Mouse (Mus musculus): ENCODE measurements around the gene Med25. TPM values are rescaled to one million over a fixed set of nuclear protein-coding genes. Genes with fewer than 3 reads are reported as not detected.

The Med25 gene
- polyA plus RNA-seq, 1 experiment from 2014 or later = 118 TPM

DNA sequence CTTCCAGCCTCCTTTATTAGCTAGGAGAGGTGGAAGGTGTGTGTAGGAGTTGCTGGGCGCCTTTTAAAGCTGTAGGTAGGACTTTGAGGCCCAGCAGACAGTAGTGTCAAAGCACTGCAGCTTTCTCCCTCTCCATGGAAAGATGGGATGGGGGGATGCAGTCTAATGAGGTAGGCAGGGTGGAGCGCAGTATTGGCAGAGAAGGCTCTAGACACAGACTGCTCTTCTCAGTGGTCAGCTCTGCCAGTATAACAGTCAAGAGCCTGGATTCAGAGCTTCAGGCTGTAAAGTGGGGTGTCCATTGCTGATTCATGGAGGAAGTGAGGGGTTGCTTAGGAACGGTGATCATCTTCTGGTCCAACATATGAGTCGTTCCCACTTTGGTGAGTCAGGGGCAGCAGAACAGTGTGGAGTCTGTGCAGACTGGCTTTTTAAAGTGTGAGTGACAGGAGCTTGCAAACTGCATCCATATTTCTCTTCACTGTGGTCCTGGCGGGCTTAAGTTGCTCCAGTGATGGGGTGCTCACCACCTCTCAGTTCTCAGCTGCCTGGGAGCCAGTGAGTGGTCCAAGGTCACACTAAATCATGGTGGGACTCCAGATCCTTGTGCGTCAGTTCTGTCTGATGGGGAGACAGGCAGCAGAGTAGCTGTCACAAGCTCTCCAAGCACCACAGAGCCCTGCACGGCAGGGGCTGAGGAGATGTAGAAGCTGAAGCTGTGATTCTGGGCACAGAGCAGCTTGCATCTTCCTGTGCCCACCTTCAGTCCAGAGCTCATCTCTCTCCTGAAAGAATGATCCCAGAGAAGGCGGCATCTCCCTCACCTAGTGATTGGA, 41.5 kb downstream of the Med25 start:
- H3K4me3 ChIP-seq = peak overlapping the region; percentile 79
- ATAC-seq (ENCODE audit: low FRiP score, low read depth) = no peak
- no peaks in the 10 kb centered on the region for H3K9me3 ChIP-seq
- peaks cover 64% of the 10 kb centered on the region for H3K4me1 ChIP-seq
- WGBS = 76% methylated on average over 8 of the region's 8 CpGs
- peak overlapping the region; percentile 95; the same call in 1 of the 2 replicates for H3K27ac ChIP-seq
- peak overlapping the region; percentile 94 for H3K4me2 ChIP-seq (replicated peaks)
- no peaks in the 10 kb centered on the region for H3K27me3 ChIP-seq
- H3K9ac ChIP-seq = peak overlapping the region; percentile 82
- peaks cover 32% of the 10 kb centered on the region for H3K36me3 ChIP-seq

DNA sequence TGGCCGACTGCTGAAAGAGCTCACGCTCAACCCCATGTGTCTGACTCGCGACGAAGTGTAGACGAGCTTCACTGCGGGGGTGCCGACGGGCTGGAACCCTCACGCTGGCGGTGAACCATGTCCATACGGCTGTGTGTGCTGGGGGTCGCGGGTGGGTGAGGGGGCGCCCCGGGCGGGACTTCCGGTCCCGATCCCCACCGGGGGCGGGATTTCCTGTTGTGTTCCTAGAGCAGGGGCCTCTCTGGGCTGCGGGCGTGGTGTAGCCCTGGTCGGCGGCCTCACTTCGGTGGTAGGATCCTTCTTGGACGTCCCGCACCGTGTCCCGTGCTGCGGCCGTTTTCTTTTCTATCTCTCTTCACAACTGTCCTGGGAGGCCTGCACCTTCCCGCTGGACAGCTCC, 42.4 kb downstream of the Med25 start:
- peak; percentile 57 for ATAC-seq (ENCODE audit: low FRiP score, low read depth)
- Histone ChIP-seq H3K27ac (peak overlapping the region; percentile 95), H3K4me2 (replicated peaks) (peak overlapping the region; percentile 94), H3K27me3 (no peaks in the 10 kb centered on the region), H3K4me3 (peak overlapping the region; percentile 79), H3K36me3 (peaks cover 40% of the 10 kb centered on the region), H3K4me1 (peaks cover 55% of the 10 kb centered on the region), H3K9ac (peak overlapping the region; percentile 82), H3K9me3 (no peaks in the 10 kb centered on the region)
- WGBS = under 1% methylated on average over 33 of the region's 33 CpGs

DNA sequence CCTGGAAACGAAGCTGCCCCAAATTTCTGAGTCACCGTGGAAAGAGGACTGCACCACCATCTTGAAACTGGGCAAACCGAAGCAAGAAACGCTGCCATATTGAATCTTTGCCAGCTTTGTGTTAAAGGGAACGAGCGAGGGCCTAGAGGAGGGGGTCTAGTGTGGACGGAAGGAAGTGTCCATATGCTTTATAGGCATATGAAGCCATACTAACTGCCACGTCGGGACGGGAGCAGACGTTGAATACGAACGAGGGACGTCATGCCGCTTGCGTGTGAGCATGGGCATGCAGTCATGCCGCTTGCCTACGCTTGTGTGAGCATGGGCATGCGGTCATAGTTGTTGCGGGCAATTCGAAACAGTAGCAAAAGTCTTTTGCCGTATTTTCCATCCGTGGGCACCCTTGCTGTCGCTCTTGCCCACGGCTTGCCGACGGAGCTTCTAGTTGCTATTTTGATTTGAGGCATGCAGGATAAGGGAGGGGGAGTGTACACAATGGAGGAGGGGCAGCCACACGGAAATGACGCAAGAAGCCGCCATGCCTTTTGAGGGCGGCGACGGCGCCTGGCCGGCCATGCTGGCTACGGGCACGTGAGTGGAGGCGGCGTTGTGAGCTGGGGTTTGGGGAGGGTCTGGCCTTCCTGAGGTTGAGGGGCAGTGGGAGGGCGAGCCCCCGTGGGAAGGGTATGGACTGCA, 42.9 kb downstream of the Med25 start:
- under 1% methylated on average over 41 of the region's 41 CpGs for WGBS

DNA sequence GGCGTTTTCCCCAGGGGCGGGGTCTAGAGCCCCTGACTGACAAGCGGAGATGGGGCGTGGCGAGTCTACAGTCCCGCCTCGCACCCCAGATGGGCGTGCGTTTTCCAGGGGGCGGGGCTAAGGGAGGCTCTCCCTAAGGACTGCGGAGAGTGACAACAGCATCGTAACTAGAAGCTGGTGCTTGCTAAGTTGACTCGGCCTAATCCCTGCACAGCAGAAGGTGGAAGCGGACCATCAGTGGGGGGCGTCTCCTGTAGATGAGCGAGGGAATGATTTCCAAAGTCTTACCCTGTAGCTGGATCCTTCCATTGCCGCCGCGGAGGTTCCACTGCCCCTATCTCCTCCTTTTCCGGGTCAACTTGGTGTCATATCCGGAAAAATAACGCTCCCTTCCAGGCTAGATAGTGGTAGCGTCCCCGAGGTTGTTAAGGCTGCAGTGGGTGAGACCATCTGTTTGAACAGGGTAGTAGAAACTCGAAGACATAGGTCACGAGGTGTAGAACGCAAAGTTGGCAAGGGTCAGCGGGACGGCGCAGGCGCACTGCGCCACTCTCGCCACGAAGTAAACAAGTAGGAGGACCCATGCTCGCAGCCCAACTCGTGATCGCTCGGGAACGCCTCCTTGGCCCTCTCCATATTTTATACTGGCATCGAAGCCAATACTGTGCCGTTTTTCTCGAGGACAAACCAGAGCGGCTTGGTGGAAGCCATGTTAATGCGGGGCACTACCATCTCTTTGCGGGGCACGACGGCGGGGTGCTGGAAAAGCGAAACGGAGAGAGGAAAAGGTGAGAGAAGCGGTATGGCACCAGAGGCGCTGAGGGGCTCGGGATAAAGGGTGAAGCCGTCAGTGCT, 43.7 kb downstream of the Med25 start, which contains the start of the genes Akt1s1 and Tbc1d17:
Akt1s1 (plus strand) TSS at position 431 of the 855 bp plus-strand sequence.
Tbc1d17 (minus strand) TSS at position 519 of the 855 bp plus-strand sequence.
- Histone ChIP-seq H3K4me1 (peaks cover 41% of the 10 kb centered on the region), H3K9me3 (no peaks in the 10 kb centered on the region), H3K36me3 (peaks cover 52% of the 10 kb centered on the region), H3K27ac (peak within 1 kb of the TSS; percentile 95), H3K4me3 (peak within 1 kb of the TSS; percentile 79), H3K4me2 (replicated peaks) (peak within 1 kb of the TSS; percentile 94), H3K27me3 (no peaks in the 10 kb centered on the region), H3K9ac (peak within 1 kb of the TSS; percentile 82)
- WGBS = 0% methylated on average over 54 of the region's 54 CpGs
- peak; percentile 88 for ATAC-seq (ENCODE audit: low FRiP score, low read depth)

More for the DNA sequence above, 42.9 kb downstream of the Med25 start:
- Histone ChIP-seq H3K9ac (peak overlapping the region; percentile 82), H3K9me3 (no peaks in the 10 kb centered on the region), H3K27ac (peak overlapping the region; percentile 95), H3K27me3 (no peaks in the 10 kb centered on the region), H3K4me3 (peak overlapping the region; percentile 79), H3K4me1 (peaks cover 49% of the 10 kb centered on the region), H3K4me2 (replicated peaks) (peak overlapping the region; percentile 94), H3K36me3 (peaks cover 46% of the 10 kb centered on the region)
- ATAC-seq (ENCODE audit: low FRiP score, low read depth) = peak; percentile 73

DNA sequence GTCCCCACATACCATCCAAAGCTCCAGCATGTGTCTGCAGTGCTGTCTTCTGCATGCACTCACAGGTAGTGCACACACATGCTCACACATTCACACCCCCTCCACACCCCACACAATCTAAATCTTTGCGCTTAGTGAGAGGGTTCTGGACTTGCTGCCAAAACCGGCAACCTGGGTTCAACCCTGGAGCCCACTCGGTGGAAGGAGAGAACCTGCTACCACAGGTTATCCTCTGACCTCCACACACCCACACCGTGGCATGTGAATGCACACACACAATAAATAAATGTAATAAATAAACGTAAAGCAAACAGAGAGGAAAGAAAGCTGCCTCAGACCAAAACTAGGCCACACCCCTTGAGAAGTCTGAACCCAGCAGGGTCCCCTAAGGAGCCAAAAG, 44.7 kb downstream of the Med25 start:
- 70% methylated on average over 5 of the region's 5 CpGs for WGBS
- H3K9ac ChIP-seq = peak overlapping the region; percentile 64
- peak overlapping the region; percentile 79 for H3K4me3 ChIP-seq
- H3K36me3 ChIP-seq = peaks cover 52% of the 10 kb centered on the region
- no peak overlapping the region for H3K27ac ChIP-seq
- H3K4me1 ChIP-seq = peaks cover 31% of the 10 kb centered on the region
- H3K27me3 ChIP-seq = no peaks in the 10 kb centered on the region
- no peak for ATAC-seq (ENCODE audit: low FRiP score, low read depth)
- peak overlapping the region; percentile 94 for H3K4me2 ChIP-seq (replicated peaks)
- no peaks in the 10 kb centered on the region for H3K9me3 ChIP-seq

DNA sequence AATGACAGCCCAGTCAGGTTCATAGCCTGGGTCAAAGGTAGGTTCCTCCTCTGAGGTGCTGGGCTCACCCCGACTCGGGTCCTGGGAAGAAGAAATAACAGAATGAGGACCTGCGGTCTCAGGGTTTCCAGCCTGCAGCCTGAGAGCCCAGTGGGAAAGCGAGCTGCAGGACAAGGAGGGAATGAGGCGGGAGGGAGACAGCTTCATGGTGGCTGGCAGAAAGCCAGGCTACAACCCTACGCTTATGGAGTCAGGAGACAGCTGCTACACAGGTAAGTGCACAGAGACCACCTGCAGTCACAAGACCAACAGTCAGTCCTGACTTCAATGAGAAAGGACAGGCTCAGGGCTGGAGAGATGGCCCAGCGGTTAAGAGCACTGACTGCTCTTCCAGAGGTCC, 45.7 kb downstream of the Med25 start:
- peaks cover 58% of the 10 kb centered on the region for H3K36me3 ChIP-seq

DNA sequence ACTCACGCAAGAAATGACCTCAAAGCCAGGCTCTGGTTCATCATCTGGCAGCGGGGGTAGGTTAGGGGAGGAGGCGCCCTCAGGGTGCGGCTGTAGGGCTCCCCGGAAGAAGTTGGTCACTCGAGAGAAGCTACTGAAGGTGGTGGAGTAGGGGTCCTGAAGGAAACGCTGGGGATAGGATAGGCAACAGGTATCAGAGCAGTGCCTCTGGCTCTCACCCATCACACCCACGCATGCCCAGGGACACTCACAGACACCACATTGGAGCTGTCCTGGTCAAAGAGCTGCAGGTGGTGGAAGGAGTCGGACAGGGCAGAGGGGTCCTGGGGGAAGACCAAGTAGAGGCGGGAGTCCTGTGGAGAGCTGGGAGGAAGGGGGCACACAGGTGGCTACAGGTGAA, 47.5 kb downstream of the Med25 start:
- Histone ChIP-seq H3K27ac (no peak overlapping the region), H3K9me3 (no peaks in the 10 kb centered on the region), H3K27me3 (peaks cover 25% of the 10 kb centered on the region), H3K4me3 (no peak overlapping the region), H3K4me1 (peaks cover 16% of the 10 kb centered on the region), H3K4me2 (replicated peaks) (no peak overlapping the region), H3K9ac (no peak overlapping the region), H3K36me3 (peaks cover 67% of the 10 kb centered on the region)
- ATAC-seq (ENCODE audit: low FRiP score, low read depth) = no peak
- WGBS = 91% methylated on average over 10 of the region's 10 CpGs

More for the DNA sequence above, 45.7 kb downstream of the Med25 start:
- Histone ChIP-seq H3K4me3 (no peak overlapping the region), H3K9ac (no peak overlapping the region), H3K4me2 (replicated peaks) (no peak overlapping the region), H3K4me1 (peaks cover 25% of the 10 kb centered on the region), H3K9me3 (no peaks in the 10 kb centered on the region), H3K27me3 (peaks cover 7% of the 10 kb centered on the region), H3K27ac (no peak overlapping the region)
- no peak for ATAC-seq (ENCODE audit: low FRiP score, low read depth)
- 91% methylated on average over 7 of the region's 7 CpGs for WGBS

DNA sequence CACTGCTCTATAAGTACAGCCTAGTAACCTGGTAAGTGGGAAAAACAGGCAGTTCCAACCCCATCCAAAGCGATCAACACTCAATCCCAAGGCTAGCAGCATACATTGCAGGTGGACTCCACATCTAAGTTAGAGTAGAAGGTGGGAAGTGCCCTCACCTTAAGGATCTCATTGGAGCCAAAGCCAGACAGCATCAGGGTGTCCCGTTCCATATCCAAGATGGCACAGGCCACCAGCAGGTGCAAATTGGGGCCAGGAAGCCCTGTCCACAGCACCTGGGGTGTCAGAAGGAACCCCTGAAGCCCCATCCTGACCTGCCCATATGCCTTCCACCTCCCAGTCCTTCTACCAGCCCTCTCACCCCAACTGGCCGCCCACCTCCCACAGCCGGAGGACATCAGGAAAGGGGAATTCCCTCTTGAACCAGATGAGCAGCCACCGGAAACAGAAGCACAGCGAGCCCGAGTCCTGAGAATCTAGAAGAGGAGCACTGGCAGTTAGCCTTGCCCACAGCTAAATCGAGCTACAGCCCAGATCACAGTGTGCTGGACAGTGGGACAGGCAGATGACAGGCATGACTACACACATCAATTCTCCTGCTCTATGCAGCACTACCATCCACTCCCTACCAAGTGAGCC, 50.6 kb downstream of the Med25 start:
- H3K36me3 ChIP-seq = peaks cover 66% of the 10 kb centered on the region

DNA sequence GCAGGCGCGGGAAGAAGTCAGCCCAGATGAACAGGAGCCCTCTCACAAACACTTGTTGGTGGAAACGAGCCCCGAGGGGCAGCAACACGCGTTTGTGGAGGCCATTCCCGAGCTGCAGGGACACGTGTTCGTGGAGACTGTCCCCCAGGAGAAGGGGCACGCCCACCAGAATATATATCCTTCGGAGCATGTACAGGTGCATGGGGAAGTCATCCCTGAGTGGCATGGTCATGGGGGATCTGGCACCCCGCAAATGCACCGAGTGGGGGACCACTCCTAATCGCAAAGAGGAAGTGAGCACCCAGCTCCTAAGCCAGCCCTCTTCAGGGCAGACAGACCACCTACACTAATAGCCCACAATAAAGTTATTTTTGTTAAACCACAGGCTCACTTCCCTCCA, 52.1 kb downstream of the Med25 start:
- H3K27ac ChIP-seq = no peak overlapping the region
- peak overlapping the region; percentile 39; the same call in 1 of the 2 replicates for H3K4me3 ChIP-seq
- H3K36me3 ChIP-seq = peaks cover 51% of the 10 kb centered on the region
- peaks cover 15% of the 10 kb centered on the region for H3K4me1 ChIP-seq
- peak overlapping the region; percentile 67 for H3K9ac ChIP-seq
- H3K27me3 ChIP-seq = peaks cover 48% of the 10 kb centered on the region
- 49% methylated on average over 14 of the region's 14 CpGs for WGBS
- H3K9me3 ChIP-seq = no peaks in the 10 kb centered on the region
- peak overlapping the region; percentile 70 for H3K4me2 ChIP-seq (replicated peaks)
- no peak for ATAC-seq (ENCODE audit: low FRiP score, low read depth)

More for the DNA sequence above, 50.6 kb downstream of the Med25 start:
- Histone ChIP-seq H3K27ac (no peak overlapping the region), H3K4me2 (replicated peaks) (no peak overlapping the region), H3K9ac (no peak overlapping the region), H3K9me3 (no peaks in the 10 kb centered on the region), H3K4me1 (peaks cover 15% of the 10 kb centered on the region), H3K27me3 (peaks cover 48% of the 10 kb centered on the region), H3K4me3 (no peak overlapping the region)
- ATAC-seq (ENCODE audit: low FRiP score, low read depth) = no peak
- WGBS = 91% methylated on average over 8 of the region's 8 CpGs

DNA sequence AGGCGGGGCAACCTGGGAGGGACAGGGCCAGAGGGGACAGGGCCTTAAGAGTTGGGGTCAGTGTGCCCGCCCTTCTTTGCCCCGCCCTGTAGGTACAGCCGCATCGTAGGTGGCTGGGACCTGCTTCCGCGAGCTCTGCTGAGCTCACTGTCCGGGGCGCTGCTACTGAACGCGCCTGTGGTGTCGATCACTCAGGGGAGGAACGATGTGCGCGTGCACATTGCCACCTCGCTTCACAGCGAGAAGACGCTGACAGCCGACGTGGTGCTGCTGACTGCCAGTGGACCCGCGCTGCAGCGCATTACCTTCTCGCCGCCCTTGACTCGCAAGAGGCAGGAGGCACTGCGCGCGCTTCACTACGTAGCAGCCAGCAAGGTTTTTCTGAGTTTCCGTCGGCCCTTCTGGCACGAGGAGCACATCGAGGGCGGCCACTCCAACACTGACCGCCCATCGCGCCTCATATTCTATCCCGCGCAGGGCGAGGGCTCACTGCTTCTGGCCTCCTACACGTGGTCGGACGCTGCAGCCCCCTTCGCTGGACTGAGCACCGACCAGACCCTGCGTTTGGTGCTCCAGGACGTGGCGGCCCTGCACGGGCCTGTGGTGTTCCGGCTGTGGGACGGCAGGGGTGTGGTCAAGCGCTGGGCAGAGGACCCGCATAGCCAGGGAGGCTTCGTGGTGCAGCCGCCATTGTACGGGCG, 52.9 kb downstream of the Med25 start:
- H3K9me3 ChIP-seq = no peaks in the 10 kb centered on the region
- H3K27ac ChIP-seq = no peak overlapping the region
- peak overlapping the region; percentile 67 for H3K9ac ChIP-seq
- H3K27me3 ChIP-seq = peaks cover 48% of the 10 kb centered on the region
- ATAC-seq (ENCODE audit: low FRiP score, low read depth) = peak; percentile 25
- 1% methylated on average over 58 of the region's 58 CpGs for WGBS
- H3K4me3 ChIP-seq = peak overlapping the region; percentile 39
- peaks cover 43% of the 10 kb centered on the region for H3K36me3 ChIP-seq
- H3K4me1 ChIP-seq = peaks cover 15% of the 10 kb centered on the region
- H3K4me2 ChIP-seq (replicated peaks) = peak overlapping the region; percentile 70

DNA sequence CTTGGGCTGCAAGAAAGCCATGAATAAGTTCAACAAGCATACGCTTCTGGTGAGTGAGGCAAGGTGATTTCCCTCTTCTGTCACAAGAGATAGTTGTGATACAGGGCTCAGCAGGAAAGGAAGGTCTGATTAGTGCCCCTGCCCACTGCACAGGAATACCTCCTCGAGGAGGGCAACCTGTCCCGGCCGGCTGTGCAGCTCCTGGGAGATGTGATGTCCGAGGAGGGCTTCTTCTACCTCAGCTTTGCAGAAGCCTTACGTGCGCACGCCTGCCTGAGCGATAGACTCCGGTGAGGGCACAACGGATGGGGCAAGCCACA, 53.4 kb downstream of the Med25 start:
- peak overlapping the region; percentile 70 for H3K4me2 ChIP-seq (replicated peaks)
- H3K9ac ChIP-seq = peak overlapping the region; percentile 67
- no peaks in the 10 kb centered on the region for H3K9me3 ChIP-seq
- H3K4me3 ChIP-seq = peak overlapping the region; percentile 39
- peaks cover 15% of the 10 kb centered on the region for H3K4me1 ChIP-seq
- peaks cover 48% of the 10 kb centered on the region for H3K27me3 ChIP-seq
- 30% methylated on average over 11 of the region's 11 CpGs for WGBS
- no peak overlapping the region for H3K27ac ChIP-seq
- ATAC-seq (ENCODE audit: low FRiP score, low read depth) = no peak
- peaks cover 38% of the 10 kb centered on the region for H3K36me3 ChIP-seq

Data from limb, embryonic 13.5 days (tissue).